Mouse (Mus musculus) frontal cortex, postnatal 10 days (tissue): ENCODE data around the gene Vmn1r10.

Experiments
- DNase-seq, 2 experiments: peaks; one replicate each; pipeline ENCODE4 v3.0.0; 2022; ENCODE audit warnings: low spot score in 2 of 2, mixed read lengths in 1 of 2

The Vmn1r10 gene

GRCm38 (mm10) chr6:57109154-57109553 is at the start of gene Vmn1r10:
Gene Vmn1r10, plus strand, starts transcription at chr6:57109454.
- DNase-seq, result no peak

- DNase-seq, result no peak
Observed at GRCm38 (mm10) chr6:57063730-57064129, 45.5 kb upstream of the Vmn1r10 start.

GRCm38 (mm10) chr6:57066487-57066886 is 42.8 kb upstream of the Vmn1r10 start, which contains the start of gene Vmn1r9:
Gene Vmn1r9, plus strand, starts transcription at chr6:57066787.
- DNase-seq, result no peak

GRCm38 (mm10) chr6:57106358-57106757 is 2.9 kb upstream of the Vmn1r10 start:
- DNase-seq, result no peak

GRCm38 (mm10) chr6:57133155-57133554 is 23.9 kb downstream of the Vmn1r10 start, which contains the start of gene Vmn1r11:
Gene Vmn1r11, plus strand, starts transcription at chr6:57133455.
- no peak for DNase-seq

GRCm38 (mm10) chr6:57156619-57157018 is 47.4 kb downstream of the Vmn1r10 start, which contains the start of gene Vmn1r12:
Gene Vmn1r12, plus strand, starts transcription at chr6:57156919.
- DNase-seq, result no peak
